Mouse (Mus musculus) heart, postnatal 0 days (tissue): ENCODE results near the gene Myo5c. TPM values are rescaled to one million over a fixed set of nuclear protein-coding genes. Genes with fewer than 3 reads are reported as not detected.

Experiments used
- ATAC-seq: fragments of 200-750 bp; cut with Nextera tagmentation; 2 replicates; pipeline ENCODE4 v1.8.0; 2017; ENCODE audit warnings: low read depth, moderate number of reproducible peaks, moderate library complexity; ENCODE audit not compliant: insufficient read depth
- DNase-seq: peaks from one replicate; pipeline ENCODE4 v3.0.0-alpha.2; 2016; ENCODE audit warnings: low spot score
- H3K27ac ChIP-seq: fragments of 300-500 bp; sonication (generic); 2 replicates; pipeline ENCODE4 v1.5.1; 2014; ENCODE audit warnings: low read depth, mild to moderate bottlenecking
- H3K27me3 ChIP-seq: fragments of 300-500 bp; sonication (generic); 2 replicates; pipeline ENCODE4 v1.6.1; 2014; ENCODE audit warnings: low read length, mixed read lengths; ENCODE audit not compliant: control insufficient read depth, insufficient read depth
- H3K36me3 ChIP-seq: fragments of 300-500 bp; sonication (generic); replicated peaks from 2 replicates; pipeline ENCODE4 v1.6.1; 2014; ENCODE audit warnings: low read length, mixed read lengths; ENCODE audit not compliant: control insufficient read depth, insufficient read depth
- H3K4me1 ChIP-seq: fragments of 300-500 bp; sonication (generic); 2 replicates; pipeline ENCODE4 v1.6.1; 2014; ENCODE audit warnings: antibody characterized with exemption; ENCODE audit not compliant: control insufficient read depth, insufficient read depth
- H3K4me2 ChIP-seq: fragments of 300-500 bp; sonication (generic); 2 replicates; pipeline ENCODE4 v1.6.1; 2014; ENCODE audit warnings: low read depth, mild to moderate bottlenecking, low read length, moderate library complexity
- H3K4me3 ChIP-seq: fragments of 300-500 bp; sonication (generic); 2 replicates; pipeline ENCODE4 v1.5.1; 2014; ENCODE audit warnings: low read depth, low read length
- H3K9ac ChIP-seq: fragments of 300-500 bp; sonication (generic); replicated peaks from 2 replicates; pipeline ENCODE4 v1.6.1; 2014; ENCODE audit warnings: low read depth, low read length, mixed read lengths
- H3K9me3 ChIP-seq: fragments of 300-500 bp; sonication (generic); replicated peaks from 2 replicates; pipeline ENCODE4 v1.6.1; 2016; ENCODE audit warnings: low read length; ENCODE audit not compliant: control insufficient read depth
- CTCF ChIP-seq: IDR thresholded peaks from 2 replicates; pipeline ENCODE4 v1.5.1; 2016; ENCODE audit warnings: antibody characterized with exemption, control low read depth, low read depth
- EP300 ChIP-seq: IDR thresholded peaks from 2 replicates; pipeline ENCODE4 v1.6.1; 2016; ENCODE audit warnings: antibody characterized with exemption, low read depth
- WGBS: fragments of 180-500 bp; shearing (Covaris S2); extraction: QIAGEN DNeasy Blood & Tissue Kit; methylation state at CpG from one replicate; pipeline ENCODE4 v1.1.7; 2014; 5-methylcytosine and 5-hydroxymethylcytosine counted together
- polyA plus RNA-seq: library from polyadenylated mRNA; unstranded; fragments of >200 nt; fragmentation: Nextera tagmentation; extraction: Ambion mirVana; gene quantifications from 2 replicates; pipeline ENCODE4 v1.2.1, GENCODE M21; 2015
- total RNA-seq: library from RNA; depleted of rRNA; stranded (reverse); fragments of >200 nt; gene quantifications from 2 replicates; pipeline ENCODE4 v1.2.3, GENCODE M21; 2014; ENCODE audit warnings: low replicate concordance

The Myo5c gene
- total and polyA plus RNA-seq, 2 experiments from 2014 or later: 1.5 to 2.1 TPM

DNA sequence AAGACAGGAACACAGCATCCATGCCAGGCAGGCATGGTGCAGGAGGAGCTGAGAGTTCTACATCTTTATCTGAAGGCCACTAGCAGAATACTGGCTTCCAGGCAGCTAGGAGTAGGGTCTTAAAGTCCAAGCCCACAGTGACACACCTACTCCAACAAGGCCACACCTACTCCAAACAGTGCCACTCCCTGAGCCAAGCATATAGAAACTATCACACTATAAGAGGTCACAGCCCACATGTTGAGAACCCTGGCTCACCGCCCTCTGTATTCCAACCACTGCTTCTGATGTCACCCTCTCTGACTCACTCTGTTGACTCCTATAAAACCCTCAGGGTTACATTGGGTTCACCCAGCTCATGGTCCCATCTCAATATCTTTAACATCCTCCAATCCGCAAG lies 86.4 kb downstream of the Myo5c start:
- Histone ChIP-seq H3K4me2 (no peak overlapping the region), H3K36me3 (0 out of 2 replicates have a peak, but pooled peaks cover 5% of the 10 kb centered on the region), H3K27me3 (no peaks in the 10 kb centered on the region), H3K9me3 (no peaks in the 10 kb centered on the region), H3K4me1 (peaks cover 6% of the 10 kb centered on the region), H3K4me3 (no peak overlapping the region), H3K27ac (no peak overlapping the region), H3K9ac (no peak overlapping the region)
- no peak for DNase-seq
- ATAC-seq: no peak
- 95% methylated on average over 2 of the region's 2 CpGs for whole genome bisulfite sequencing
- TF ChIP-seq CTCF (no peak), EP300 (no peak)

DNA sequence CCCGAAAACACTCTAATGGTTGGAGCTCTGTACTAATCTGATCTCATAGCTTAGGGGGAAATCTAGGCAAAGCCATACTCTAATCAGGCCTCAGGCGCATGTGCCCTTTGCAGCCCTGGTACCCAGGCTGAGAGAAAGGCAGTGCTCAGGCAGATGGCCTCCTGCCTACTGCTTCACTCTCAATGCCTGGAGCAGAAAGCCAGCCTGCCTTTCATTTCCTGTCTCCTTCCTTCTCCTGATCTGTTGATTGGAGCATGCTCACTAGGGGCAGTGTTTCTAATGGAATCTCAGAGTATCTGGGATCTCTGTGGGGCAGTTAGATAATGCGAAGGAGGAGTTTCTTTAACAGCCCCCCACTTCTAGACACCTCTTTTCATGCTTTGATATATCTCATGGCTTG lies 87.5 kb downstream of the Myo5c start:
- Histone ChIP-seq H3K4me2 (no peak overlapping the region), H3K4me3 (no peak overlapping the region), H3K27me3 (no peaks in the 10 kb centered on the region), H3K27ac (peak overlapping the region; percentile 47; the same call in 1 of the 2 replicates), H3K4me1 (peaks cover 6% of the 10 kb centered on the region), H3K9me3 (no peaks in the 10 kb centered on the region), H3K9ac (no peak overlapping the region), H3K36me3 (0 out of 2 replicates have a peak, but pooled peaks cover 5% of the 10 kb centered on the region)
- TF ChIP-seq CTCF (peak; percentile 28; the same call in 1 of the 2 replicates), EP300 (no peak)
- 74% methylated on average over 3 of the region's 3 CpGs for whole genome bisulfite sequencing
- ATAC-seq (no peak), DNase-seq (no peak)

GRCm38 (mm10) chr9:75322099-75322885 lies 90.5 kb downstream of the Myo5c start:
- H3K27me3 ChIP-seq: no peaks in the 10 kb centered on the region
- no peak overlapping the region for H3K9ac ChIP-seq
- H3K4me1 ChIP-seq: peaks cover 6% of the 10 kb centered on the region
- ATAC-seq (no peak), DNase-seq (no peak)
- no peak overlapping the region for H3K4me2 ChIP-seq
- 0 out of 2 replicates have a peak, but pooled peaks cover 12% of the 10 kb centered on the region for H3K36me3 ChIP-seq
- no peak for TF ChIP-seq EP300
- TF ChIP-seq CTCF: no peak
- H3K27ac ChIP-seq: no peak overlapping the region
- H3K4me3 ChIP-seq: no peak overlapping the region
- WGBS: 59% methylated on average over 13 of the region's 13 CpGs
- H3K9me3 ChIP-seq: no peaks in the 10 kb centered on the region

GRCm38 (mm10) chr9:75328047-75328446 lies 96.2 kb downstream of the Myo5c start:
- Histone ChIP-seq H3K9me3 (no peaks in the 10 kb centered on the region), H3K36me3 (peaks cover 34% of the 10 kb centered on the region), H3K27ac (no peak overlapping the region), H3K4me3 (no peak overlapping the region), H3K4me1 (no peaks in the 10 kb centered on the region), H3K9ac (no peak overlapping the region), H3K4me2 (no peak overlapping the region), H3K27me3 (no peaks in the 10 kb centered on the region)
- WGBS: 91% methylated on average over 3 of the region's 3 CpGs
- DNase-seq (no peak), ATAC-seq (no peak)
- TF ChIP-seq EP300 (no peak), CTCF (no peak)

DNA sequence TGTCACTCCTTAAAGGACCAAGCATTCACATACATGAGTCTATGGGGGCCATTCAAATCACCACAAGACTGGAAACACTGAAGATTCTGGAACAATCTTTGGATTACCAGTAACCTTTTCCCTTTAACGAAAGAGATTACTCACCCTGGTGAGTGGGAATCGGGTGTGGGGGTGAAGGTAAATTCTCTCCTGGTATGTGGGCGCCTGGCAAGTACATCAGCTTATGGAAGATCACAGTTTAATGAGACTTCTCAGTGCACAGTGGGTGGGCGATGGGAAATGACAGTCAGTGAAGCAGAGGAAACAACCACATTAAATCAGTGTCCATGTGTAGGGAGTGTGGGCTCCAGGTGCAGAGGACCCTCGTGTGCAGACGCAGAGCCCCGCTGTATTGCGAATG lies 99.0 kb downstream of the Myo5c start:
- H3K9me3 ChIP-seq: no peaks in the 10 kb centered on the region
- no peak overlapping the region for H3K4me3 ChIP-seq
- no peak for ATAC-seq
- H3K36me3 ChIP-seq: peaks cover 54% of the 10 kb centered on the region
- no peaks in the 10 kb centered on the region for H3K4me1 ChIP-seq
- no peak overlapping the region for H3K9ac ChIP-seq
- no peak overlapping the region for H3K4me2 ChIP-seq
- DNase-seq: no peak
- no peak overlapping the region for H3K27ac ChIP-seq
- H3K27me3 ChIP-seq: no peaks in the 10 kb centered on the region
- no peak for TF ChIP-seq CTCF
- no peak for TF ChIP-seq EP300
- WGBS: 93% methylated on average over 8 of the region's 8 CpGs

DNA sequence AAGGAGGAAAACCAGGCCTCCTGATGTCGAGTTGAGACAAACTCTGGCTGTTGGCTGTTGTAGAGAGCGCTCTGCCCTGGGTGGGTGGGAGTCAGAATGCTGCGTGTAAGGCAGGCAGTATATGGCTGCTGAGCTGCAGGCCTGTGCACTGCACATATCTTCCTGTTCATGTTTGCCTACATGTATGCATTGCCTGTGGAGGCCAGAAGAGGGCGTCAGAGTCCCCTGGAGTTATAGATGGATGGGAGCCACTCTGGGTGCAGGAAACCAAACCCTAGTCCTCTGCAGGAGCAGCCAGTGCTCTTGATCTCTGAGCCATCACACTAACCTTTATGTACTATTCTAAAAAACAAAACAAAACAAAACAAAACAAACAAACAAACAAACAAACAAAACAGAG lies 102.6 kb downstream of the Myo5c start:
- Histone ChIP-seq H3K4me3 (no peak overlapping the region), H3K9ac (no peak overlapping the region), H3K27me3 (no peaks in the 10 kb centered on the region), H3K36me3 (peaks cover 71% of the 10 kb centered on the region), H3K9me3 (no peaks in the 10 kb centered on the region), H3K27ac (no peak overlapping the region), H3K4me1 (no peaks in the 10 kb centered on the region), H3K4me2 (no peak overlapping the region)
- no peak for ATAC-seq
- no peak for DNase-seq
- 73% methylated on average over 4 of the region's 4 CpGs for WGBS
- TF ChIP-seq CTCF (no peak), EP300 (no peak)
